Mouse (Mus musculus) subcutaneous adipose tissue, adult 2 months (tissue): ENCODE data around the gene Nrde2. TPM values are rescaled to one million over a fixed set of nuclear protein-coding genes. Genes with fewer than 3 reads are reported as not detected.

Source experiments
- polyA plus RNA-seq: library from polyadenylated mRNA; depleted of rRNA; stranded (reverse); fragments of >200 nt; gene quantifications from 2 replicates; pipeline ENCODE4 v1.2.3, GENCODE M21; 2012; ENCODE audit warnings: low replicate concordance; rRNA removed

The Nrde2 gene
- polyA plus RNA-seq, result 8.5 and 12.6 TPM in 2 replicates

GRCm38 (mm10) chr12:100159261-100159975, at the start of gene Nrde2:
Nrde2 (minus strand) TSS chr12:100159653.

GRCm38 (mm10) chr12:100198967-100199660, 39.7 kb upstream of the Nrde2 start, which contains the start of gene Calm1:
Calm1 (plus strand) TSS chr12:100199435.

GRCm38 (mm10) chr12:100109986-100110696, 49.3 kb downstream of the Nrde2 start, which contains the start of gene Psmc1:
Psmc1 (plus strand) TSS chr12:100110154.

Other genes starting within 250 kb of the Nrde2 start
- gene Kcnk13, start 195.2 kb downstream of the Nrde2 start, polyA plus RNA-seq, result 0.83 and 1.2 TPM in 2 replicates
- gene Psmc1, start 49.5 kb downstream of the Nrde2 start, polyA plus RNA-seq, result 45.5 and 51.1 TPM in 2 replicates
- gene Calm1, start 39.8 kb upstream of the Nrde2 start, polyA plus RNA-seq, result 378 and 395 TPM in 2 replicates